Mouse (Mus musculus): Measurements from ENCODE around the gene Olfr582. TPM values are rescaled to one million over a fixed set of nuclear protein-coding genes. Genes with fewer than 3 reads are reported as not detected.

Olfr582 gene
- polyA plus RNA-seq (2015; fragmentation: Nextera tagmentation; extraction: Ambion mirVana): not detected in 2 replicates

- Histone ChIP-seq H3K4me2 (no peak within 1 kb of the TSS), H3K4me3 (no peak within 1 kb of the TSS), H3K9me3 (no peaks in the 10 kb centered on the region), H3K9ac (no peak within 1 kb of the TSS), H3K36me3 (no peaks in the 10 kb centered on the region), H3K27me3 (replicated peaks) (no peaks in the 10 kb centered on the region), H3K27ac (replicated peaks) (no peak within 1 kb of the TSS), H3K4me1 (no peaks in the 10 kb centered on the region)
- no peak for ATAC-seq (ENCODE audit: extremely low read depth, insufficient number of reproducible peaks, low FRiP score, low TSS enrichment)
Observed at GRCm38 (mm10) chr7:103037724-103038123, at the start of gene Olfr582. Gene Olfr582, plus strand, starts transcription at chr7:103038024.

GRCm38 (mm10) chr7:102989224-102989623, 48.6 kb upstream of the Olfr582 start, which contains the start of gene Olfr578:
Gene Olfr578, minus strand, starts transcription at chr7:102989324.
- H3K4me1 ChIP-seq: no peaks in the 10 kb centered on the region
- H3K27ac ChIP-seq (replicated peaks): no peak within 1 kb of the TSS
- no peak within 1 kb of the TSS for H3K4me3 ChIP-seq
- H3K9ac ChIP-seq: no peak within 1 kb of the TSS
- H3K4me2 ChIP-seq: no peak within 1 kb of the TSS
- no peaks in the 10 kb centered on the region for H3K36me3 ChIP-seq
- H3K27me3 ChIP-seq (replicated peaks): no peaks in the 10 kb centered on the region
- 41% methylated on average over 3 of the region's 3 CpGs for WGBS
- no peaks in the 10 kb centered on the region for H3K9me3 ChIP-seq
- ATAC-seq (ENCODE audit: extremely low read depth, insufficient number of reproducible peaks, low FRiP score, low TSS enrichment): no peak

DNA sequence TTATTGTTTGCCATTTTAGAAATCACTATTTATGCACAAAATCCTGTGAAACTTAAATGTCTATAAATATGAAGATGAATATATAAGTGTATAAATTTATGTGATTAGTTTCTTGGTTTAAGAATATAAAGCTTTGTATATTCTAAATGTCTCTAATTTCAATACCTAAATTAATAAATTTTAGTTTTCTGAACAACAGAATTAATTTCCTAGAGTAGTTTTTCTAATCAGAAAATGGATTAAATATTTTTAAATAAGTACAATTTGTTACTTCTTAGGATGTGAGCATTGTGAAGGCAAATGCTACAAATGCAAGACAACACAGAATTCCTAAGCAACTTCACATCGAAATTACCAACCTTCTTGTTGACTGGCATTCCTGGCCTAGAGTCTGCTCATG, 13.2 kb downstream of the Olfr582 start, which contains the start of gene Olfr583:
Gene Olfr583 (plus strand): TSS at position 301 of the 400 bp plus-strand sequence.
- Histone ChIP-seq H3K4me3 (no peak within 1 kb of the TSS), H3K36me3 (no peaks in the 10 kb centered on the region), H3K27me3 (replicated peaks) (no peaks in the 10 kb centered on the region), H3K9me3 (no peaks in the 10 kb centered on the region), H3K27ac (replicated peaks) (no peak within 1 kb of the TSS), H3K4me1 (no peaks in the 10 kb centered on the region), H3K9ac (no peak within 1 kb of the TSS), H3K4me2 (no peak within 1 kb of the TSS)
- 74% methylated on average over 1 of the region's 1 CpGs for WGBS
- no peak for ATAC-seq (ENCODE audit: extremely low read depth, insufficient number of reproducible peaks, low FRiP score, low TSS enrichment)

GRCm38 (mm10) chr7:103081585-103081984, 43.8 kb downstream of the Olfr582 start, which contains the start of gene Olfr584:
Gene Olfr584, plus strand, starts transcription at chr7:103081885.
- peaks cover 9% of the 10 kb centered on the region for H3K9me3 ChIP-seq
- no peaks in the 10 kb centered on the region for H3K27me3 ChIP-seq (replicated peaks)
- H3K4me2 ChIP-seq: no peak within 1 kb of the TSS
- H3K4me3 ChIP-seq: no peak within 1 kb of the TSS
- H3K4me1 ChIP-seq: no peaks in the 10 kb centered on the region
- H3K27ac ChIP-seq (replicated peaks): no peak within 1 kb of the TSS
- WGBS: 69% methylated on average over 1 of the region's 1 CpGs
- no peak for ATAC-seq (ENCODE audit: extremely low read depth, insufficient number of reproducible peaks, low FRiP score, low TSS enrichment)
- H3K9ac ChIP-seq: no peak within 1 kb of the TSS
- no peaks in the 10 kb centered on the region for H3K36me3 ChIP-seq

Other genes with a start within 250 kb of the Olfr582 start
- not detected in 2 replicates for gene Olfr564, start 234.5 kb upstream of the Olfr582 start, polyA plus RNA-seq (2015; fragmentation: Nextera tagmentation; extraction: Ambion mirVana)
- not detected in 2 replicates for gene Olfr566, start 179.3 kb upstream of the Olfr582 start, polyA plus RNA-seq (2015; fragmentation: Nextera tagmentation; extraction: Ambion mirVana)
- gene Olfr568, start 160.9 kb upstream of the Olfr582 start, polyA plus RNA-seq (2015; fragmentation: Nextera tagmentation; extraction: Ambion mirVana): not detected in 2 replicates
- gene Olfr569, start 147.1 kb upstream of the Olfr582 start, polyA plus RNA-seq (2015; fragmentation: Nextera tagmentation; extraction: Ambion mirVana): not detected in 2 replicates
- gene Olfr570, start 143.4 kb upstream of the Olfr582 start, polyA plus RNA-seq (2015; fragmentation: Nextera tagmentation; extraction: Ambion mirVana): not detected in 2 replicates
- not detected in 2 replicates for gene Olfr571, start 120.5 kb upstream of the Olfr582 start, polyA plus RNA-seq (2015; fragmentation: Nextera tagmentation; extraction: Ambion mirVana)
- gene Olfr572, start 113.6 kb upstream of the Olfr582 start, polyA plus RNA-seq (2015; fragmentation: Nextera tagmentation; extraction: Ambion mirVana): not detected in 2 replicates
- not detected in 2 replicates for gene Olfr573-ps1, start 95.4 kb upstream of the Olfr582 start, polyA plus RNA-seq (2015; fragmentation: Nextera tagmentation; extraction: Ambion mirVana)
- not detected in 2 replicates for gene Olfr574, start 89.6 kb upstream of the Olfr582 start, polyA plus RNA-seq (2015; fragmentation: Nextera tagmentation; extraction: Ambion mirVana)
- not detected in 2 replicates for gene Olfr575, start 79.2 kb upstream of the Olfr582 start, polyA plus RNA-seq (2015; fragmentation: Nextera tagmentation; extraction: Ambion mirVana)
- not detected in 2 replicates for gene Olfr576, start 75.4 kb upstream of the Olfr582 start, polyA plus RNA-seq (2015; fragmentation: Nextera tagmentation; extraction: Ambion mirVana)
- not detected in 2 replicates for gene Olfr577, start 62.1 kb upstream of the Olfr582 start, polyA plus RNA-seq (2015; fragmentation: Nextera tagmentation; extraction: Ambion mirVana)
- gene Olfr578, start 48.7 kb upstream of the Olfr582 start, polyA plus RNA-seq (2015; fragmentation: Nextera tagmentation; extraction: Ambion mirVana): not detected in 2 replicates
- gene Olfr583, start 13.3 kb downstream of the Olfr582 start, polyA plus RNA-seq (2015; fragmentation: Nextera tagmentation; extraction: Ambion mirVana): not detected in 2 replicates
- not detected in 2 replicates for gene Olfr584, start 43.9 kb downstream of the Olfr582 start, polyA plus RNA-seq (2015; fragmentation: Nextera tagmentation; extraction: Ambion mirVana)
- gene Olfr585, start 59.7 kb downstream of the Olfr582 start, polyA plus RNA-seq (2015; fragmentation: Nextera tagmentation; extraction: Ambion mirVana): not detected in 2 replicates
- not detected in 2 replicates for gene Olfr586, start 87.6 kb downstream of the Olfr582 start, polyA plus RNA-seq (2015; fragmentation: Nextera tagmentation; extraction: Ambion mirVana)
- gene Olfr588-ps1, start 102.9 kb downstream of the Olfr582 start, polyA plus RNA-seq (2015; fragmentation: Nextera tagmentation; extraction: Ambion mirVana): not detected in 2 replicates
- gene Olfr589, start 118.3 kb downstream of the Olfr582 start, polyA plus RNA-seq (2015; fragmentation: Nextera tagmentation; extraction: Ambion mirVana): not detected in 2 replicates
- gene Olfr591, start 140.3 kb downstream of the Olfr582 start, polyA plus RNA-seq (2015; fragmentation: Nextera tagmentation; extraction: Ambion mirVana): not detected in 2 replicates
- gene Olfr592, start 146.8 kb downstream of the Olfr582 start, polyA plus RNA-seq (2015; fragmentation: Nextera tagmentation; extraction: Ambion mirVana): not detected in 2 replicates
- gene Olfr593, start 173.8 kb downstream of the Olfr582 start, polyA plus RNA-seq (2015; fragmentation: Nextera tagmentation; extraction: Ambion mirVana): not detected in 2 replicates
- gene Olfr594, start 179.0 kb downstream of the Olfr582 start, polyA plus RNA-seq (2015; fragmentation: Nextera tagmentation; extraction: Ambion mirVana): not detected in 2 replicates
- not detected in 2 replicates for gene Usp17ld, start 214.5 kb downstream of the Olfr582 start, polyA plus RNA-seq (2015; fragmentation: Nextera tagmentation; extraction: Ambion mirVana)